ENCODE assay signal across 18 mouse cellular contexts in the genomic region with DNA sequence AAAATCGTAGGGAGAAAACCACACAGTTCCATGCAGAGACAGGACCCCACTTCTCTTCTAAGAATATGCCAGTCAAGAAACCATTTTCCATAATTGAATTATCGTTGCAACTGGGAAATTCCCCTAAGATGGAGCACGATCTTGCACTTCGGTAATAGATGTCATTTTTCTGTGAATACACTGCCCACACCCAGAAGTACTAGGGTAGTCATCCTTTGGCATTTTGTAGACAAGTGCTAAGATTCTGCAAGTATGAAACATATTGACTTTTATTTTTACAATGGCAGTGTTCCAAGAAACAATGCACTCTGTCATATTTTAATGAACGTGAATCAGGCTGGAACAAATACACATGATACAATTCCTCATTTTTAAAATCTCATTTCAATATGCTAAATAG. TPM values are rescaled to one million over a fixed set of nuclear protein-coding genes. Genes with fewer than 3 reads are reported as not detected.
"Had no signal": no experiment of that assay in that cellular context is flagged by ENCODE, and none has a peak within 500 bp of the region (broad histone marks: within the 10 kb centered on the region; RNA-seq: fewer than 3 reads in every experiment).

No protein-coding gene starts in this region.

- H3K4me3 ChIP-seq: kidney, embryonic 15.5 days; limb, embryonic 12.5 days; limb, embryonic 15.5 days; midbrain, embryonic 12.5 days; neural tube, embryonic 12.5 days had no signal

- H3K9ac ChIP-seq: kidney, embryonic 15.5 days; limb, embryonic 12.5 days; limb, embryonic 15.5 days; liver, embryonic 14.5 days; liver, postnatal 0 days; lung, embryonic 14.5 days; midbrain, embryonic 12.5 days; neural tube, embryonic 12.5 days had no signal

- H3K4me1 ChIP-seq: kidney, embryonic 15.5 days; limb, embryonic 12.5 days; limb, embryonic 15.5 days had no signal

- H3K27ac ChIP-seq: kidney, embryonic 15.5 days; limb, embryonic 12.5 days; limb, embryonic 15.5 days; liver, embryonic 14.5 days; macrophage; midbrain, embryonic 12.5 days; neural tube, embryonic 12.5 days had no signal

- H3K9me3 ChIP-seq: kidney, embryonic 15.5 days; limb, embryonic 12.5 days; limb, embryonic 15.5 days; midbrain, embryonic 12.5 days; neural tube, embryonic 12.5 days had no signal

- H3K36me3 ChIP-seq: kidney, embryonic 15.5 days; limb, embryonic 12.5 days; limb, embryonic 15.5 days; midbrain, embryonic 12.5 days; neural tube, embryonic 12.5 days had no signal

- H3K27me3 ChIP-seq: kidney, embryonic 15.5 days; limb, embryonic 12.5 days; limb, embryonic 15.5 days; midbrain, embryonic 12.5 days; neural tube, embryonic 12.5 days had no signal

- H3K4me2 ChIP-seq: kidney, embryonic 15.5 days; limb, embryonic 12.5 days; limb, embryonic 15.5 days; liver, embryonic 11.5 days; lung, embryonic 14.5 days; midbrain, embryonic 12.5 days; neural tube, embryonic 12.5 days had no signal

- DNase-seq: kidney, adult 8-10 months; kidney, postnatal 10 days; kidney, postnatal 36 days; layer of hippocampus, adult 9-11 months; left cerebral cortex, postnatal 4 days; liver, postnatal 0 days; lung, embryonic 14.5 days; thymus, adult 18-20 months; thymus, postnatal 36 days had no signal

- ATAC-seq: liver, postnatal 0 days; lung, postnatal 0 days had no signal

RNA-seq across cellular contexts. Expression of gene Nav3, which starts 34.5 kb away (rescaled TPM):
- polyA plus RNA-seq: macrophage had no signal
